Mouse (Mus musculus) midbrain, embryonic 16.5 days (tissue): ENCODE measurements around the gene Ptgfrn. TPM values are rescaled to one million over a fixed set of nuclear protein-coding genes. Genes with fewer than 3 reads are reported as not detected.
A peak's percentile ranks its signal among the peaks of the same experiment; 100 is the strongest.

ENCODE experiments used
- ATAC-seq: fragments of 200-750 bp; cut with Nextera tagmentation; 2 replicates; pipeline ENCODE4 v1.8.0; 2017; ENCODE audit warnings: moderate TSS enrichment
- H3K27ac ChIP-seq: fragments of 300-500 bp; sonication (generic); 2 replicates; pipeline ENCODE4 v1.5.1; 2014; ENCODE audit warnings: mild to moderate bottlenecking, low read length, mixed read lengths
- H3K27me3 ChIP-seq: fragments of 300-500 bp; sonication (generic); 2 replicates; pipeline ENCODE4 v1.6.1; 2014; ENCODE audit warnings: low read depth, low read length, mixed read lengths; ENCODE audit not compliant: control insufficient read depth, insufficient read depth
- H3K36me3 ChIP-seq: fragments of 300-500 bp; sonication (generic); 2 replicates; pipeline ENCODE4 v1.6.1; 2014; ENCODE audit warnings: mild to moderate bottlenecking, low read length, moderate library complexity, mixed read lengths; ENCODE audit not compliant: control insufficient read depth, insufficient read depth
- H3K4me1 ChIP-seq: fragments of 300-500 bp; sonication (generic); 2 replicates; pipeline ENCODE4 v1.6.1; 2014; ENCODE audit warnings: mild to moderate bottlenecking, low read length, mixed read lengths; ENCODE audit not compliant: control insufficient read depth, insufficient read depth
- H3K4me2 ChIP-seq: fragments of 300-500 bp; sonication (generic); 2 replicates; pipeline ENCODE4 v1.6.1; 2014; ENCODE audit warnings: mild to moderate bottlenecking, low read length, mixed read lengths
- H3K4me3 ChIP-seq: fragments of 300-500 bp; sonication (generic); 2 replicates; pipeline ENCODE4 v1.5.1; 2014; ENCODE audit warnings: low read depth, mild to moderate bottlenecking, low read length, moderate library complexity, mixed read lengths
- H3K9ac ChIP-seq: fragments of 300-500 bp; sonication (generic); 2 replicates; pipeline ENCODE4 v1.6.1; 2014; ENCODE audit warnings: low read depth, low read length, mixed read lengths
- H3K9me3 ChIP-seq: fragments of 300-500 bp; sonication (generic); replicated peaks from 2 replicates; pipeline ENCODE4 v1.6.1; 2014; ENCODE audit warnings: mild to moderate bottlenecking, low read length, mixed read lengths; ENCODE audit not compliant: control insufficient read depth, poor library complexity, severe bottlenecking
- WGBS: fragments of 180-500 bp; shearing (Covaris S2); extraction: QIAGEN DNeasy Blood & Tissue Kit; methylation state at CpG from one replicate; pipeline ENCODE4 v1.1.7; 2014; 5-methylcytosine and 5-hydroxymethylcytosine counted together
- polyA plus RNA-seq: library from polyadenylated mRNA; unstranded; fragments of >200 nt; fragmentation: Nextera tagmentation; extraction: Ambion mirVana; gene quantifications from 2 replicates; pipeline ENCODE4 v1.2.1, GENCODE M21; 2015

The Ptgfrn gene
- polyA plus RNA-seq, 1 experiment from 2014 or later: 2.9 TPM

DNA sequence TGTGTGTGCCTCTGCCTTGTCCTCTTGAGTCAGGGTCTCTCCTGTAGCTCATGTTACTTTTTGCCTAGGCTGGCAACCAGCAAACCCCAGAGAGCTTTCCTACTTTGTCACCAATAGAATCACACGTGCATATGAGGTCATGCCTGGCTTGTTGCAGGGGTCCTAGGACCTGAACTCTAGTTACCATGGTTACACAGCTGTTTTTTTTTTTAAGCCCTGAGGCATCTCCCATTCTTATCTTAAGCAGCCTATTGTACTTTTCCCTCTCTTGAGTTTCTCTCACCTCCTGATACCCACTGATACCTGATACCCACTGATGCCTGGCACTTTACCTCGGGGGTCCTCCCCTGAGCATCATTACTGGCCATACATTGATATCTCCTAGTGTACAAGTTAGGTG, 110.3 kb downstream of the Ptgfrn start:
- Histone ChIP-seq H3K27ac (no peak overlapping the region), H3K36me3 (no peaks in the 10 kb centered on the region), H3K4me3 (no peak overlapping the region), H3K4me2 (no peak overlapping the region), H3K4me1 (no peaks in the 10 kb centered on the region), H3K9me3 (no peaks in the 10 kb centered on the region), H3K27me3 (no peaks in the 10 kb centered on the region), H3K9ac (no peak overlapping the region)
- WGBS: 24% methylated on average over 2 of the region's 2 CpGs
- no peak for ATAC-seq

DNA sequence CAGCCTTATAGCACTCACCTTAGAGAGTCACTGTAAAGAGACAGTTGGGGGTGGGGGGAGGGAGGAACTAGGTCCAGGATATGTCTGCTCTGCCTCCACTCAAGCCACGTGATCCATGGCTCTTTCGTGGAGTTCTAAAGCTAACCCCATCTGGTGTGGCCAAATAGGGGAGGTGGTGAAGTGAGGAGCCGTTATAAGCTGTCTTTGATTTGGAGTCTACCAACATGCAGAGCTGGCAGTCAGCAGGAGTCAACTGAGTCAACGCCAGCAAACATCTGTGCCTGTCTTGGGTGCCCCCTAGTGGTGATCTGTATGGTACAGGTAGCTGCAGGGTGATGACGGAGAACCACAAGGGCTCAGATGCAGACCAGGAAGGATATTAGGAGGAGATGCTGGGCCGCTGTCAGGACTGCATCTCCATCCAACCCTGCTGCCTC, 111.2 kb downstream of the Ptgfrn start:
- peak; percentile 30; the same call in 1 of the 2 replicates for ATAC-seq
- 11% methylated on average over 6 of the region's 6 CpGs for WGBS

DNA sequence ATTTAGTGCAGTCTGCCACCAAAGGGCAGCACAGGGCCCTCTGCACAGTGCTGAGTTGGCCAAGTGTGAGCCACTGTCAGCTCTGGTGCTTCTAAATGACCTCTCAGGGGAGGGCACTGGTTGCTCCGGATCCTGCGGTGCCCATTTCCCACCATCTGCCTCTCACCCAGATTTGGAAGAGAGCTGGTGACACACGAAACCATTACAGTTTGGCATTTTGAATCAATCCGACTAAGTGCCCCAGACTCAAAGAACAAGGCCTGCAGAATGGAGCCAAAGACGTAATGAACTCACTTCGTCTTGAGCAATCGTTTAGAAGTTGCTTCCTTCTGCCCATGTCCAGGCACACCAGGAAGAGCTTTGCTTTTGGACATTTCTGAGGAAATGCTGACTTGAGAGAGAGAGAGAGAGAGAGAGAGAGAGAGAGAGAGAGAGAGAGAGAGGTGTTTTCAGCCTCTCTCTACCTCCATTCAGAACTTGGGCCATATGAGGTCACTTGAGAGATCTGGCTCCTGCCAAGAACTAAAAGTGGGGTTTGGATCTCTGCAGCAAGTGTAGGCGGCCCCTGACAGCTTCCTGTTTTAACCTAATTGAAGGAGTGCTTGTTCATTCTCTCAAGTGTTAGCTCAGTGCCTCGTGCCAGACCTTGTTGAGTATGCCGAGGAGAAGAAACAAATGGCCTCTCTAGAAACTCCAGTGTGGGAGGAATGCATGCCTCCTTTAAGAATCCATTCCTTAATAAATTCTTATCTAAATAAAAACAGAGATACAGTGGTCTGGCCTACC, 112.1 kb downstream of the Ptgfrn start:
- H3K9ac ChIP-seq: no peak overlapping the region
- peaks cover 9% of the 10 kb centered on the region for H3K4me1 ChIP-seq
- H3K4me3 ChIP-seq: no peak overlapping the region
- H3K36me3 ChIP-seq: no peaks in the 10 kb centered on the region
- 81% methylated on average over 10 of the region's 10 CpGs for whole genome bisulfite sequencing
- H3K9me3 ChIP-seq: no peaks in the 10 kb centered on the region
- H3K27me3 ChIP-seq: no peaks in the 10 kb centered on the region
- no peak overlapping the region for H3K27ac ChIP-seq
- H3K4me2 ChIP-seq: no peak overlapping the region
- ATAC-seq: no peak

More for the DNA sequence above, 111.2 kb downstream of the Ptgfrn start:
- H3K4me1 ChIP-seq: peaks cover 5% of the 10 kb centered on the region
- no peaks in the 10 kb centered on the region for H3K36me3 ChIP-seq
- no peaks in the 10 kb centered on the region for H3K9me3 ChIP-seq
- no peaks in the 10 kb centered on the region for H3K27me3 ChIP-seq
- no peak overlapping the region for H3K9ac ChIP-seq
- H3K27ac ChIP-seq: no peak overlapping the region
- no peak overlapping the region for H3K4me3 ChIP-seq
- no peak overlapping the region for H3K4me2 ChIP-seq

DNA sequence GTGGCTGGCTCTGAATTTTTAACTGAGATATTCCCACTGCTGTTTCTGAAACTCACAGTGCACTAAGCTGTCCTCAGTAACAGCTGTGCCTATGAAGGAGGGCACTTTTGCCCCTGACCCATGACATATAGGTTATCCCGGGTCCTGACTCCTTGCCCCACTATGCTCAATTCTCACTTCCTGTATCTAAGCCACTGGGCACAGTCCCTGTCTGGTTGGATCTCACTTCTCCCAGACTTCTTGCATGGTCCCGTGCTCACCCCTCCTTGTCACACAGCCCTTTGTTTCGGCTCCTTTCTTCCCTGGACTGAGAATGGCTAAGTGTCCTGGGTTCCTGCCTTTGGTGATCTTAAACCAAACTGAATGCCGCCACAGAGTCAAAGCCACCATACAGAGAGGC, 115.8 kb downstream of the Ptgfrn start:
- H3K27me3 ChIP-seq: no peaks in the 10 kb centered on the region
- no peak for ATAC-seq
- no peaks in the 10 kb centered on the region for H3K36me3 ChIP-seq
- no peaks in the 10 kb centered on the region for H3K9me3 ChIP-seq
- H3K4me3 ChIP-seq: no peak overlapping the region
- H3K9ac ChIP-seq: no peak overlapping the region
- no peak overlapping the region for H3K4me2 ChIP-seq
- peak overlapping the region; percentile 48 for H3K27ac ChIP-seq
- H3K4me1 ChIP-seq: peaks cover 12% of the 10 kb centered on the region
- 57% methylated on average over 4 of the region's 4 CpGs for WGBS

DNA sequence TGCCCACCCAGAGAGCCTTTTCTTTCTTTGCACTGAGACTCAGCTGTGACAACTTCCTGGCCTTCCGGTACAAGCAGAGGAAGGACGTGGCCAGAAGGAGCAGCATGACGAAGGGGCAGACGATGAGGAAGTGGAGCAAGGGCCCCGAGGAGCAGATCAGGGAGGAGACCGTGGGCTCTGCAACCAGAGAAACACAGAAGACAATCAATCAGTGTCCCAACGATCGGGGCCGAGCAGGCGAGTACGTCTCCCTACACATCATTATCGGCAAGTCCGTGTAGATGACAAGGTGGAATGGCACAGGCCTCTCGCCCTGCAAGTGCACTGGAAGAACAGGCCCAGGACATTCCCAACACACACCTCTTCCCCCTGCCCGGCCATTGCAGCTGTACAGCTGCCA, 116.4 kb downstream of the Ptgfrn start:
- Histone ChIP-seq H3K4me2 (no peak overlapping the region), H3K27ac (peak overlapping the region; percentile 58), H3K4me3 (no peak overlapping the region), H3K9me3 (no peaks in the 10 kb centered on the region), H3K36me3 (no peaks in the 10 kb centered on the region), H3K27me3 (no peaks in the 10 kb centered on the region), H3K9ac (no peak overlapping the region), H3K4me1 (peaks cover 13% of the 10 kb centered on the region)
- 72% methylated on average over 15 of the region's 15 CpGs for WGBS
- ATAC-seq: no peak

DNA sequence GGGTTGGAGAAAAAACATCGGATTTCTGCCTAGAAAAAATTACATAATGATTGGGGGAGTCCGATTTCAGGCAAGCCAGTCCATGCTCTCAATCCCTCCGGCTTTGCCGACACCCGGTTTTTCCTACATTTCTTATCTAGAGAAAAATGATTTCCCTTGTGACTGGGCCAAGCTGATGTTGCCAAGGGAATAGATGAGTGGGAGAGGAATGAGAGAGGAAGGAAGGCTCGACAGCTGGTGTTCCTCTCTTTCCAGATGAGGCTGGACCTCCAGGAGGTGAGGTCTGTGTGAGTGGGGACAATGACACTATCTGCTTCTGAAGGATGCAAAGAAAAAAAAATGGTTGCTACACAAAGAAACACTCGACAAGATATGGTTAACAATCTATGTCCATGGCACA, 116.9 kb downstream of the Ptgfrn start:
- H3K36me3 ChIP-seq: no peaks in the 10 kb centered on the region
- H3K4me3 ChIP-seq: no peak overlapping the region
- H3K4me2 ChIP-seq: no peak overlapping the region
- no peak overlapping the region for H3K27ac ChIP-seq
- H3K4me1 ChIP-seq: peaks cover 13% of the 10 kb centered on the region
- H3K9ac ChIP-seq: no peak overlapping the region
- ATAC-seq: no peak
- WGBS: 78% methylated on average over 7 of the region's 7 CpGs
- H3K9me3 ChIP-seq: no peaks in the 10 kb centered on the region
- no peaks in the 10 kb centered on the region for H3K27me3 ChIP-seq

Other genes with a start within 250 kb of the Ptgfrn start
- gene Trim45, start 188.1 kb downstream of the Ptgfrn start, polyA plus RNA-seq: 7.9 and 8.6 TPM in 2 replicates
- gene Ttf2, start 140.6 kb downstream of the Ptgfrn start, polyA plus RNA-seq: 2.7 and 3.1 TPM in 2 replicates
- not detected in 2 replicates for gene Cd101, start 80.7 kb downstream of the Ptgfrn start, polyA plus RNA-seq
- not detected in 2 replicates for gene Cd2, start 177.7 kb upstream of the Ptgfrn start, polyA plus RNA-seq